Mouse (Mus musculus) brown adipose tissue, adult 24 weeks (tissue): ENCODE measurements at regions not wholly inside any gene's neighbourhood (a gene's known extent, or its start where the extent isn't known, plus 50 kb on each side); places are given as distances from the start of the nearest gene placed in this dataset.
A peak's percentile ranks its signal among the peaks of the same experiment; 100 is the strongest.

Experiments used
- H3K27ac ChIP-seq: fragments of 200-500 bp; replicated peaks from 2 replicates; pipeline ENCODE4 v1.5.1; 2012; ENCODE audit warnings: low read depth, mild to moderate bottlenecking, low read length
- H3K4me1 ChIP-seq: fragments of 200-500 bp; 2 replicates; pipeline ENCODE4 v1.6.1; 2012; ENCODE audit warnings: low read length, mixed read lengths; ENCODE audit not compliant: control insufficient read depth, insufficient read depth, insufficient read length
- H3K4me3 ChIP-seq: fragments of 200-500 bp; 2 replicates; pipeline ENCODE4 v1.5.1; 2012; ENCODE audit warnings: low read depth, mild to moderate bottlenecking, low read length, moderate library complexity; ENCODE audit not compliant: insufficient read depth

GRCm38 (mm10) chr4:150748099-150749000, 96.4 kb upstream of the Slc45a1 start:
- no peak overlapping the region for H3K27ac ChIP-seq
- no peak overlapping the region for H3K4me3 ChIP-seq
- no peaks in the 10 kb centered on the region for H3K4me1 ChIP-seq

GRCm38 (mm10) chr4:150746430-150746923, 94.5 kb upstream of the Slc45a1 start:
- H3K4me3 ChIP-seq: no peak overlapping the region
- peak overlapping the region; percentile 51 for H3K27ac ChIP-seq
- no peaks in the 10 kb centered on the region for H3K4me1 ChIP-seq

GRCm38 (mm10) chr4:150745529-150746429, 93.8 kb upstream of the Slc45a1 start:
- H3K27ac ChIP-seq: peak overlapping the region; percentile 51
- no peak overlapping the region for H3K4me3 ChIP-seq
- H3K4me1 ChIP-seq: no peaks in the 10 kb centered on the region

- Histone ChIP-seq H3K27ac (no peak overlapping the region), H3K4me3 (no peak overlapping the region), H3K4me1 (no peaks in the 10 kb centered on the region)
Measured at GRCm38 (mm10) chr4:150743508-150743907, 91.5 kb upstream of the Slc45a1 start.

GRCm38 (mm10) chr4:150743103-150743502, 91.1 kb upstream of the Slc45a1 start:
- no peak overlapping the region for H3K4me3 ChIP-seq
- no peak overlapping the region for H3K27ac ChIP-seq
- no peaks in the 10 kb centered on the region for H3K4me1 ChIP-seq

- H3K4me3 ChIP-seq: no peak overlapping the region
- no peak overlapping the region for H3K27ac ChIP-seq
- H3K4me1 ChIP-seq: no peaks in the 10 kb centered on the region
Measured at GRCm38 (mm10) chr4:150741810-150742209, 89.8 kb upstream of the Slc45a1 start.

GRCm38 (mm10) chr4:150740167-150740566, 88.2 kb upstream of the Slc45a1 start:
- Histone ChIP-seq H3K4me1 (no peaks in the 10 kb centered on the region), H3K27ac (no peak overlapping the region), H3K4me3 (no peak overlapping the region)

- no peak overlapping the region for H3K27ac ChIP-seq
- H3K4me1 ChIP-seq: no peaks in the 10 kb centered on the region
- no peak overlapping the region for H3K4me3 ChIP-seq
Measured at GRCm38 (mm10) chr4:150738736-150739135, 86.8 kb upstream of the Slc45a1 start.

GRCm38 (mm10) chr4:150730061-150730812, 78.3 kb upstream of the Slc45a1 start:
- Histone ChIP-seq H3K4me1 (no peaks in the 10 kb centered on the region), H3K4me3 (no peak overlapping the region), H3K27ac (0 out of 2 replicates have a peak overlapping the region, but pooled peaks have one; percentile 13)

GRCm38 (mm10) chr4:150726539-150726938, 74.6 kb upstream of the Slc45a1 start:
- H3K4me1 ChIP-seq: no peaks in the 10 kb centered on the region
- no peak overlapping the region for H3K27ac ChIP-seq
- no peak overlapping the region for H3K4me3 ChIP-seq

GRCm38 (mm10) chr4:150726136-150726480, 74.1 kb upstream of the Slc45a1 start:
- Histone ChIP-seq H3K4me1 (no peaks in the 10 kb centered on the region), H3K4me3 (no peak overlapping the region), H3K27ac (no peak overlapping the region)

GRCm38 (mm10) chr4:150725443-150726135, 73.6 kb upstream of the Slc45a1 start:
- no peak overlapping the region for H3K27ac ChIP-seq
- no peak overlapping the region for H3K4me3 ChIP-seq
- no peaks in the 10 kb centered on the region for H3K4me1 ChIP-seq

GRCm38 (mm10) chr4:150724823-150725222, 72.8 kb upstream of the Slc45a1 start:
- no peak overlapping the region for H3K4me3 ChIP-seq
- H3K4me1 ChIP-seq: no peaks in the 10 kb centered on the region
- no peak overlapping the region for H3K27ac ChIP-seq

- H3K27ac ChIP-seq: no peak overlapping the region
- no peak overlapping the region for H3K4me3 ChIP-seq
- no peaks in the 10 kb centered on the region for H3K4me1 ChIP-seq
Measured at GRCm38 (mm10) chr4:150721619-150722283, 69.8 kb upstream of the Slc45a1 start.
